Mouse (Mus musculus) ES-Bruce4 (cell line): ENCODE measurements at regions not wholly inside any gene's neighbourhood (a gene's known extent, or its start where the extent isn't known, plus 50 kb on each side); places are given as distances from the start of the nearest gene placed in this dataset.

Experiments used
- CTCF ChIP-seq: IDR thresholded peaks from one replicate; pipeline ENCODE4 v1.8.1; 2011; ENCODE audit warnings: low read depth, low read length
- EP300 ChIP-seq: IDR thresholded peaks from 2 replicates; pipeline ENCODE4 v1.6.1; 2011; ENCODE audit warnings: low read depth, low read length; ENCODE audit not compliant: insufficient read depth
- POLR2A ChIP-seq: IDR thresholded peaks from one replicate; pipeline ENCODE4 v1.8.1; 2011; ENCODE audit warnings: low read length; ENCODE audit not compliant: insufficient read depth

- no peak for TF ChIP-seq CTCF
- no peak for TF ChIP-seq EP300
- no peak for TF ChIP-seq POLR2A
These were observed 150.0 kb downstream of the Gm9195 start for GRCm38 (mm10) chr14:72341590-72342154.
